Mouse (Mus musculus) stomach, embryonic 14.5 days (tissue): Measurements from ENCODE around the gene Megf11. TPM values are rescaled to one million over a fixed set of nuclear protein-coding genes. Genes with fewer than 3 reads are reported as not detected.
"Not testable (repeated sequence)": the region's sequence is repeated elsewhere in the genome, so short reads cannot be mapped to it uniquely, and the experiment has no call there.

Experiments
- ATAC-seq: fragments of 200-750 bp; cut with Nextera tagmentation; 2 replicates; pipeline ENCODE4 v1.8.0; 2017; ENCODE audit warnings: low read depth, moderate TSS enrichment; ENCODE audit not compliant: insufficient number of reproducible peaks, insufficient read depth, low FRiP score
- H3K27ac ChIP-seq: fragments of 300-500 bp; sonication (generic); 2 replicates; pipeline ENCODE4 v1.5.1; 2014; ENCODE audit warnings: mild to moderate bottlenecking, low read length, moderate library complexity, mixed read lengths
- H3K27me3 ChIP-seq: fragments of 300-500 bp; sonication (generic); 2 replicates; pipeline ENCODE4 v1.6.1; 2014; ENCODE audit warnings: low read length, control low read depth, mixed read lengths; ENCODE audit not compliant: control insufficient read depth, insufficient read depth
- H3K36me3 ChIP-seq: fragments of 300-500 bp; sonication (generic); 2 replicates; pipeline ENCODE4 v1.6.1; 2014; ENCODE audit warnings: mild to moderate bottlenecking, control low read depth, low read length, moderate library complexity, mixed read lengths; ENCODE audit not compliant: control insufficient read depth, insufficient read depth
- H3K4me1 ChIP-seq: fragments of 300-500 bp; sonication (generic); 2 replicates; pipeline ENCODE4 v1.6.1; 2014; ENCODE audit warnings: low read length, control low read depth, mixed read lengths; ENCODE audit not compliant: control insufficient read depth, insufficient read depth
- H3K4me2 ChIP-seq: fragments of 300-500 bp; sonication (generic); replicated peaks from 2 replicates; pipeline ENCODE4 v1.6.1; 2014; ENCODE audit warnings: low read depth, low read length, control low read depth
- H3K4me3 ChIP-seq: fragments of 300-500 bp; sonication (generic); 2 replicates; pipeline ENCODE4 v1.5.1; 2014; ENCODE audit warnings: low read depth, low read length, control low read depth
- H3K9ac ChIP-seq: fragments of 300-500 bp; sonication (generic); replicated peaks from 2 replicates; pipeline ENCODE4 v1.6.1; 2014; ENCODE audit warnings: low read depth, mild to moderate bottlenecking, control low read depth, low read length, moderate library complexity, mixed read lengths
- H3K9me3 ChIP-seq: fragments of 300-500 bp; sonication (generic); 2 replicates; pipeline ENCODE4 v1.6.1; 2016; ENCODE audit warnings: low read depth, low read length, control low read depth; ENCODE audit not compliant: control insufficient read depth
- WGBS: fragments of 180-500 bp; shearing (Covaris S2); extraction: QIAGEN DNeasy Blood & Tissue Kit; methylation state at CpG from one replicate; pipeline ENCODE4 v1.1.7; 2014; 5-methylcytosine and 5-hydroxymethylcytosine counted together
- polyA plus RNA-seq: library from polyadenylated mRNA; unstranded; fragments of >200 nt; fragmentation: Nextera tagmentation; extraction: Ambion mirVana; gene quantifications from 2 replicates; pipeline ENCODE4 v1.2.1, GENCODE M21; 2014

Gene Megf11
- polyA plus RNA-seq, 1 experiment from 2014 or later, result 1.9 TPM

GRCm38 (mm10) chr9:64474142-64474541, 88.7 kb downstream of the Megf11 start:
- H3K27me3 ChIP-seq, result no peaks in the 10 kb centered on the region
- no peak for ATAC-seq
- H3K4me2 ChIP-seq, result no peak overlapping the region
- no peaks in the 10 kb centered on the region for H3K36me3 ChIP-seq
- no peak overlapping the region for H3K9ac ChIP-seq
- WGBS, result 52% methylated on average over 4 of the region's 4 CpGs
- no peaks in the 10 kb centered on the region for H3K9me3 ChIP-seq
- no peak overlapping the region for H3K27ac ChIP-seq
- H3K4me1 ChIP-seq, result no peaks in the 10 kb centered on the region
- no peak overlapping the region for H3K4me3 ChIP-seq

DNA sequence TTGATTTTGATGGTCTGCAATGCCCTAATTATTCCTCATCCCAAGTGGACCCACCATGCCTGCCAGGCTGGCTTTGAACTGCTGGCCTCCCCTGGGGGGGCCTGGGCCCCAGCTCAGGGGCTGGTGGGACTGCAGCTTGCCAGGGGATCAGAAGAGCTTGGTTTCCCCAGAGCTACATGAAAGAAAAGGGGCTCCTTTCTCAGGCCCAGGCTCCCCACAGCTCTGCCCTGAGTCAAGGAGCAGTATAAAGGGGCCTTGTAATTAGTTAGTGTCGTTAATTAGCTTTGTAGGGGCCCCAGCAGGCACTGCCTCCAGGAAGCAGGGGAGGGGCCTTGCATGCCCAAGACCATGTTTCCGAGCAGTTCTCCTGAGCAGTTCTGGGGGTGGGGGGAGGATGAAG, 90.5 kb downstream of the Megf11 start:
- ATAC-seq, result no peak

GRCm38 (mm10) chr9:64477397-64477796, 92.0 kb downstream of the Megf11 start:
- H3K4me3 ChIP-seq, H3K9ac ChIP-seq, H3K36me3 ChIP-seq, ATAC-seq, H3K4me1 ChIP-seq, H3K27me3 ChIP-seq, H3K27ac ChIP-seq, H3K9me3 ChIP-seq, H3K4me2 ChIP-seq: not testable (repeated sequence)
- 69% methylated on average over 7 of the region's 7 CpGs for WGBS

More for the DNA sequence above, 90.5 kb downstream of the Megf11 start:
- Histone ChIP-seq H3K9me3 (no peaks in the 10 kb centered on the region), H3K27me3 (no peaks in the 10 kb centered on the region), H3K4me1 (no peaks in the 10 kb centered on the region), H3K4me3 (no peak overlapping the region), H3K4me2 (no peak overlapping the region), H3K27ac (no peak overlapping the region), H3K36me3 (no peaks in the 10 kb centered on the region), H3K9ac (no peak overlapping the region)
- WGBS, result 28% methylated on average over 2 of the region's 2 CpGs

DNA sequence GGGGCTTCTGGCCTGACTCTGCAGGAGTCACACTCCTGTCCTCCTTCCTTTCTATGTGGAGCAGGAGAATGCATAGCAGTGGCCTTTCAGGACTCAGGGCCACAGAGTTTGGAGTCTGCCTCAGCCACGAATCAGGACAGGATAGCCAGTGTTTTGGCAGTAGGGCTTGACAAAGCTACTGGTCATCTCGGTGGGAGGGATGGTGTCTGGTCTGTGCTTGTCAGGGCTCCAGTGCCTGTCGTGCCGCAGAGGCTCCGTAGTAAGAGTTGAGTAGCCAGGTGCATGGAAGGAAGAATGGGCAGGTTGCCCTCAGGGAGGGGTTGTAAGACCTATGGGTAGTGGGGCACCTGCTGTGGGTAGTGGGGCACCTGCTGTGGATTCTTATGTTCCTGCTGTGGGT, 96.7 kb downstream of the Megf11 start:
- H3K4me1 ChIP-seq, result no peaks in the 10 kb centered on the region
- no peak overlapping the region for H3K4me3 ChIP-seq
- no peak overlapping the region for H3K9ac ChIP-seq
- H3K9me3 ChIP-seq, result no peaks in the 10 kb centered on the region
- no peaks in the 10 kb centered on the region for H3K36me3 ChIP-seq
- H3K27ac ChIP-seq, result no peak overlapping the region
- 73% methylated on average over 5 of the region's 5 CpGs for WGBS
- no peak for ATAC-seq
- no peak overlapping the region for H3K4me2 ChIP-seq
- H3K27me3 ChIP-seq, result no peaks in the 10 kb centered on the region

GRCm38 (mm10) chr9:64487377-64487776, 102.0 kb downstream of the Megf11 start:
- no peak overlapping the region for H3K27ac ChIP-seq
- no peak overlapping the region for H3K4me2 ChIP-seq
- no peak overlapping the region for H3K9ac ChIP-seq
- no peaks in the 10 kb centered on the region for H3K9me3 ChIP-seq
- ATAC-seq, result no peak
- 55% methylated on average over 4 of the region's 4 CpGs for WGBS
- H3K4me3 ChIP-seq, result no peak overlapping the region
- no peaks in the 10 kb centered on the region for H3K27me3 ChIP-seq
- H3K4me1 ChIP-seq, result no peaks in the 10 kb centered on the region
- no peaks in the 10 kb centered on the region for H3K36me3 ChIP-seq

DNA sequence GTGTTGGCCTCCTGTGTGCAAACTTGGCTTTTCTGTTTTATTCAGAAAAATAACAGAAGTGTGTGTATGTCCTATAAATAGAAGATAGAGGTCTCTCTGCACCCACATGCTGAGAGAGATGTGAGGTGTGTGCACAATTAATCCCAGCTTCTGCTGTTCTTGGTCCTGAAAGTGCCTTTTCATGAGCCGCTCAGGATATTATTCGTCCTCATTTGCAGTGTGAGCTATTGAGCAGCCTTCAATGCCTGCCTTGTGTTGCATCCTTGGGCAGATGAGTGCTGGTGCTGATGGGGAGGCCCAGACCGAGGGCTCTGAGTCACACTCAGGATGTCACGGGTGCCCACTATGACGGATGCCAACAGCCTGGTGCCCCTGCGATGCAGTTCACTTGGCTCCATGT, 109.2 kb downstream of the Megf11 start:
- no peak overlapping the region for H3K9ac ChIP-seq
- no peaks in the 10 kb centered on the region for H3K27me3 ChIP-seq
- no peak overlapping the region for H3K4me3 ChIP-seq
- WGBS, result 87% methylated on average over 6 of the region's 6 CpGs
- no peak for ATAC-seq
- H3K4me2 ChIP-seq, result no peak overlapping the region
- no peak overlapping the region for H3K27ac ChIP-seq
- no peaks in the 10 kb centered on the region for H3K36me3 ChIP-seq
- no peaks in the 10 kb centered on the region for H3K9me3 ChIP-seq
- H3K4me1 ChIP-seq, result no peaks in the 10 kb centered on the region

- ATAC-seq, result no peak
- 61% methylated on average over 5 of the region's 5 CpGs for WGBS
- Histone ChIP-seq H3K36me3 (no peaks in the 10 kb centered on the region), H3K27me3 (no peaks in the 10 kb centered on the region), H3K9me3 (no peaks in the 10 kb centered on the region), H3K9ac (no peak overlapping the region), H3K4me1 (no peaks in the 10 kb centered on the region), H3K4me2 (no peak overlapping the region), H3K27ac (no peak overlapping the region), H3K4me3 (no peak overlapping the region)
These were observed 113.5 kb downstream of the Megf11 start for GRCm38 (mm10) chr9:64498929-64499328.

DNA sequence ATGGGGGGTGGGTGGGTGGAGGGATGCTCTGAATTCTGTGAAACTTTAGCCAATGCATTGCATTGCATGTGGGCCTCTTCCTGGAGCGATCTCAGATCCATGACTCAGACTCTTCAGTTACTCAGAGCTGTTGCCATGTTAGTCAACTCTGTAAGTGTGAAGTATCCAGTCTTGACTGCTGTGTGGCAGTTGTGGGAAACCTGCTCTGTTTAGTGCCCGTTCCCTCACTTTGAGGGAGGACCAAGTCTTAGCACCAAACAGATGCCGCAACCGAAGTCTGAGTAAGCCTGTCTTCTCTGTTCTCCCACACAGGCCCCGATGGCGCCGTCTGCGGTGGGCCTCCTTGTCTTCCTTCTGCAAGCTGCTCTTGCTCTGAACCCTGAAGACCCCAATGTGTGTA, 115.8 kb downstream of the Megf11 start:
- no peak overlapping the region for H3K4me3 ChIP-seq
- ATAC-seq, result no peak
- no peaks in the 10 kb centered on the region for H3K9me3 ChIP-seq
- H3K4me1 ChIP-seq, result no peaks in the 10 kb centered on the region
- no peaks in the 10 kb centered on the region for H3K36me3 ChIP-seq
- no peaks in the 10 kb centered on the region for H3K27me3 ChIP-seq
- no peak overlapping the region for H3K9ac ChIP-seq
- no peak overlapping the region for H3K27ac ChIP-seq
- WGBS, result 97% methylated on average over 8 of the region's 8 CpGs
- H3K4me2 ChIP-seq, result no peak overlapping the region

DNA sequence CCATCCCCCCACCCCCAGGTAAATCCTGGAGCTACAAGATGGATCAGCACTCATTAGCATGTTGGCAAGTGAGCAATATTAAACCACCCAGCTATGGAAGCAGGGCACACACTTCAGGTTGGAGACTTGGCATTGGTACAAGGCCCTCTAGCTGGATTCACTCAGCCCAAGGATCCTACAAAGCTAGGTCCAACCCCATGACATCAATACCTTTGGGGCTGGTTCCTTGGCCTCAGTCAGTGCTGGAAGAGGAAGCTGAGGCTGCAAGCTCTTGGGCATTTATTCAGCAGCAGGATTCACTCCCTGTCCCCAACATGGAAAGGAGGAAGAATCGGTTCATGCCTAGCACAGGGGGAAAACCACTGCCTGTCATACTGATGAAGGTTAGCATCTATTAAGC, 118.6 kb downstream of the Megf11 start:
- Histone ChIP-seq H3K9ac (no peak overlapping the region), H3K27ac (no peak overlapping the region), H3K9me3 (no peaks in the 10 kb centered on the region), H3K36me3 (no peaks in the 10 kb centered on the region), H3K4me3 (no peak overlapping the region), H3K27me3 (no peaks in the 10 kb centered on the region), H3K4me2 (no peak overlapping the region), H3K4me1 (no peaks in the 10 kb centered on the region)
- ATAC-seq, result no peak
- WGBS, result 63% methylated on average over 1 of the region's 1 CpGs
